Mouse (Mus musculus) kidney, postnatal 10 days (tissue): ENCODE measurements around the gene Lemd1.
"Not testable (repeated sequence)": the region's sequence is repeated elsewhere in the genome, so short reads cannot be mapped to it uniquely, and the experiment has no call there.

ENCODE experiments used
- DNase-seq: peaks from one replicate; pipeline ENCODE4 v3.0.0; 2021; ENCODE audit warnings: mixed read lengths

The Lemd1 gene

DNA sequence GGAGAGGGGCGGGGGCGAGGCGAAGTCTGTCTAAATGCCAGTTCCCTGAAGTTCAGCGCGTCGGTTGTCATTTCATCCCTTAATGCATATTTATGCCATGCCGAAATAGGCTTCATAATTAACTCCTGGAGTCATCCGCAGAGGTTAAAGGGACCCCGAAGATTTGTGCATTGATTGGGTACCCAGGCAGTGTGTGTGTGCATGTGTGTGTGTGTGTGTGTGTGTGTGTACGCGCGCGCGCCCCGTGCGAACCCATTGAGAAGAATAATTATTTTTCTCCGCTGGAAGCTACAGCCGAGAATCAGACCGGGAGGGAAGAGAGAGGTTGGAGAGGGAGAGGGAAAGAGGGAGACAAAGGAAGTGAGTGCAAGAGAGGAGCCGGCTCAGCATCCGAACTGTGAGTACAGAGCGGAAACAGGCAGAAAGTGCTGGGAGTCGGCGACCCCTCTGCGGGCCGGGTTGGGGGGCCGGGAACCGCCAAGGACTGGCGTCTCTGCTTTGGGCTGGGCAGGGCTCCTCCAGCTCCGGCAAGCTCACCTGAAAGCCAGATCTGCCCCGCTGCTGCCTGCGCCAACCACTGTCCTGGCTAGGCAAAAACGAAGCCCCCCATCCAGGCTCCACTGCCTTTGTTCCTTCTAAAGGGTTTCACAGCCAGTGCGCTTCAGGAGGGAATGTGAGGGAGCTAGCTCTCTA, at the start of gene Lemd1, which contains the start of gene AC124108.1:
TSS of gene Lemd1 (plus strand) at position 339 of the 693 bp plus-strand sequence.
TSS of gene AC124108.1 (plus strand) at position 365 of the 693 bp plus-strand sequence.
- DNase-seq, result peak; percentile 25

DNA sequence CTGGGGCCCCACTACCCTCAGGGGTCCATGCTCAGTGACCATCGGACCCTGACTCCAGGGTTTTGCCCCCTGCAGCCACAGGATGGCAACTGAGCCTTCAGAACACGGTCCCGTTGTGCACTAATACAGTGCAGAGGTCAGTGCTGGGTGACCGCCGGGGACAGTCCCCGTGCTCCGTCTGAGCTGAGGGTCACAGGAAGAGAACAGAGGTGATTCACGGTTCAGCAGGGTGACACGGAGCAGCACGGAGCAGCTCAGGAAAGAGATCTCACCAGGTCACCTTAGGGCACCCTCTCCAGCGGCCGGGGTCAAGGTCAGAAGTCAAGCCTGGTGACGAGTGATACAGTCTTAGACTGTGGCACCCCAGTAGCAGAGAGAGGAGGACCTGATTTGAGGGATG, 49.5 kb upstream of the Lemd1 start:
- DNase-seq, result no peak

DNA sequence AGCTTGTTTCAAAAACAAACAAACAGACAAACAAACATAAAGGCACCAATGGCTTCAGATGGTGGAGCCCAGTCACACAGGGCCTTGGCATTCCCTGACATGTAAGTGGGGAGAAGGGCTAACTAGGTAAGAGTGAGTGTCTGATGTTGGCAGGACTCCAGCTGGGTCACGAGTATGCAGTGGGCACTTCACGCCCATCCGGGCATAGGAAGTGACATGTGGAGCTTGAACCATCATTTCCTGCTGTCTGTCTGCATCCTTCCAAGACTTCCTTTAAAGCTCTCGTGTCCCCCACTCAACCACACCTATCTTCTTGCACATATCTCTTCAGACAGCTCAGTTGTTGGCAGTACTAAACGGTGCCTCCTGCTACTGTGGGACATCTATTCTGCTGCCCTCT, 48.2 kb upstream of the Lemd1 start:
- DNase-seq, result peak; percentile 75

DNA sequence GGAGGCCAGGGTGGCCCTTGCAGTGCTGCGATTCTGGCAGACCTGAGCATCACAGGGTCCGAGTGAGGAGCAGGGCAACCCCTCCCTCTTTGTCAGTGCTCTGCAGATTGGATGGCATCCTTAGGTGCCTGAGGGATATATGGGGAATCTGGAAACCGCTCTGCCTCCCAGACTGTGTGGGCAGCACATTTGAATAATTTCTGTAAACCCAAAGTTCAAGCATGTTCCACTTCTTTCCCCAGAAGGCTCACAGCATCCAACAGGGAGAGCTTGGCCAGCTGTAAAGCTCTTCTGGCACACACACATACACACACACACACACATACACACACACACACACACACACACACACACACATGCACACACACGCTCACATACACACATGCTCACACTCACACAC, 47.5 kb upstream of the Lemd1 start:
- DNase-seq, result no peak

DNA sequence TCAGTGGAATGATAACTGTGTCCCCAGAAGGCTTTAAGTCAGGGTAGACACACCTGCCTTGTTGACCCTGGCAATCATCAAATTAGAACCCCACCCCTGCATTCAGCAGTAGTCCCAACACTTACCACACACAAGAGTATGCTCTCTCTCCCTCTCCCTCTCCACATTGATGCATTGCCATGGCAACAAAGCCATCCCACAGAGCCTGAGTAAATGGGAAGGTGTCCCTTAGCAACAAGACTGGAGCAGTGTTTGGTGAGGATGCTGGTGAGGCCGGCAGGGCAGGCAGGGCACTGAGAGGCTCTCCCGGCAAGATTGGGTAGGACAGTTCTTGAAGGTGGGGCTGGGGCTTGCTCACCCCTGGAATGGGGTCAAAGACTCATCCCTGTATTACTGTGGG, 47.0 kb upstream of the Lemd1 start:
- DNase-seq, result no peak

DNA sequence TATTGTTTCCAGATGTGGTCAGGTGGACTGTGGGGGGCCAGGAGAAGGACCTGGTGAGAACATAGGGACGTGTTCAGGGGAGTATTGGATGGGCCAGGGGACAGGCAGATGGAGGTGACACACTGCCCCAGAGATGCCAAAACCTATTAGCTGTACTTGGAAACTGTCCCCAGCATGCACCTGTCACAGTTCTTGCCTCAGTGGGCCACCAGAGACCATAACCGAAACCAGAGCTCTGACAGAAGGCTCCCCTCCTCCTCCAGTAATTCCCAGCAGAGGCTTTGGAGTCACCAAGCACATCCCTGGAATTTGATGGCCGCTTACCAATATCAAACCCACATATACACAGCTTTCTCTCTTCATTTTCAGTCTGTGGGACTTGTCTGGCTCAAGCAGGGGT, 46.4 kb upstream of the Lemd1 start:
- DNase-seq, result no peak

DNA sequence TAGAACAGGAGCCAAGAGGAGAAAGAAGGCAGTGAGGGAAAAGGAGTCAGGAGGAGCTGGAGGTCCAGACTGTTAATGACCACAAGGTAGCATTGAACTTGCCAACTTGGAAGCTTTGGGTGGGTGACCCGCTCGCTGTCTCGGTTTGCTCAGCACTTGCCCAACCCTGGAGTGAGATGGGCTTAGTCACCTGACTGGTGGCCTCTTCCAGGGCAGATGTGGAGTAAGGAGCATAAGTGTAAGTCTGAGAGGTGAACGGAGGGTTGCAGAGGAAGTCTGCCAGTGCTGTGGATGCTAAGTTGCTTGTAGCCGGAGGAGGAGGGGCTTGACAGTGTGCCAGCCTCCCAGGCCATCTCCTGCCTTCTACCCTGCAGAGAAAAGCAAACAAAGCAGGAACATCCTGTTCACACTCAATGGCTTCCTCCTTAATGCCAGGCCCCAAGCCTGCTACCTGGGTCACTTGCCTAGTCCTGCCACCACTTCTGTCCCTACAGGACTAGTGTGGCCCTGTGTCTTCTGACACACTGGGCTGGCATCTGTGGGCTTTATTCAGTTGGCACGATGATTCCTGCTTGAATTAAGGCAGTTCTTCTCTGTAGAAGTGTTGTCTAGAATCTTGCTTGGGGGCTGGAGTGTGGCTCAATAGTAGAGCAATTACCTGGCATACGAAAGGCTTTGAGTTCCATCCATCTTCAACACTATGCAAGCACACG, 45.1 kb upstream of the Lemd1 start:
- DNase-seq, result peak; percentile 81

DNA sequence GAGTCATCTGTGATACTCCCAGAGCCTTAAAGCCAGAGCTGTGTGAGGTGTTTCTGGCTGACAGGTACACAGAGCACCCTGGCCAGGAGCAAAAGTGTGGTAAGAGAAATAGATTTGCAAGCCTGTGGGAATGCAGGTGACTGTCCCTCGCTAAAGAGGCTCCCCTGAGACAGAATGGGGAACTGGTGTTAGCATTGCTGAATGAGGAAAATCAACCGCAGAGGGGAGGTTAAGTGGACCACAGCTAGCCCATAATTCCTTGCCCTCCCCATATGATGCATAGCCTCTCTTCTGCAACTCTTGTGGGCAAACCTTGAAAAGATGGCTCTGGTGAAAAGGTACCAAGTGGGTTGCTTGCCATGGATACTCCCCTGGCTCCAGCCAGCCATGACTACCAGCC, 41.8 kb upstream of the Lemd1 start:
- no peak for DNase-seq

DNA sequence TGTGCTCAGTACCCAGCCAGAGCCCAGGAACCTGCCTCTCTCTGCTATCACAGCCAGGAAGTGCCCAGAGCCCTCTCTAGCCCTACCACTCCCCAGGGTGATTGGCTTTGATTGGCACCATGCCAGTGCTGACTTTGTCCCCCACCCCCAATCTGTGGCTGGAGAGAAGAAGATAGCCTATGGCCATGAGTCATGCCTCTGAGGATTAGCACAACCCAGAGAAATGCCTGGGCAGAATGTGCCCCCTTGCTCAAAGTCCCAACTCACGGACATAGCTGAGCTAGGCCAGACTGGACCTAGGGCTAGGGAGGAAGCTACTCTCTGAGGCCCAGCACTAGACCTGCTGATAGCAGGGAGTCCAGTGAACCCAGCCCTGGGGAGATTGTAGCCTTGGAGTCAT, 41.1 kb upstream of the Lemd1 start:
- peak; percentile 82 for DNase-seq

DNA sequence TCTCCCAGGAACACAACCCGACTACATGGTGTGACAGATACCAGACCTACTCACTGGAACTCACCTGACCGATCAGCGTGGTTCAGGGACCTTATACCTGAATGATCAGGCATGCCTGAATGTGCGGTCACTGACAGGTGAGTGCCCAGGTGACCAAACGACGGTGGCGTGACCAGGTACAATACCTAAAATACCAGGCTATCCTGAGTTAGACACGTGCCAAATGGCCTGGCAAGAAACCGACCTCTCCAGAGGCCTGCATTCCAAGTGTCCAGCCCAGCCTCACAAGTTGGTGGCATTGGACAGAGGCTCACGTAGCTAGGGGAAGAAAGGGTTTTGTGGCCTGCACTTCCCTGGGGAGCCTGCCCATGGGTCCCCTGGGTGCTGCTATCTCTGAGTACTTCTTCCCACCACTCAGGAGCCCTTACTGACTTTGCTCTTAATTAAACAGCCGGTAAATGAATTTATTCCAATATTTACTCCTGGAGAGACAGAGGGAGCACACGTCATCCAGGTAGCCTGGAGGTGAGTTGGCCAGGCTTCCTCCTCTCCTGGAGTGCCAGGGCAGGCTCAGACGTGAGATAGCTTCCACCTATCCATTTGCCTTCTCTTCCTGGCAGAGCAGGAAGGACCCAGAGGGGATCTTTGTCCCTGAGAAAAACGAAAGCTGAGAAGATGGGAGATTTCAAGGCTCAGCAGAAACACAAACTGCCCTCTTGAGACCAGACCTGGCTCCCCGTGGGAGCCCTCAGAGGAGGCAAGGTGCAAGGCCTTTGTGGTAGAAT, 40.2 kb upstream of the Lemd1 start:
- peak; percentile 51 for DNase-seq

DNA sequence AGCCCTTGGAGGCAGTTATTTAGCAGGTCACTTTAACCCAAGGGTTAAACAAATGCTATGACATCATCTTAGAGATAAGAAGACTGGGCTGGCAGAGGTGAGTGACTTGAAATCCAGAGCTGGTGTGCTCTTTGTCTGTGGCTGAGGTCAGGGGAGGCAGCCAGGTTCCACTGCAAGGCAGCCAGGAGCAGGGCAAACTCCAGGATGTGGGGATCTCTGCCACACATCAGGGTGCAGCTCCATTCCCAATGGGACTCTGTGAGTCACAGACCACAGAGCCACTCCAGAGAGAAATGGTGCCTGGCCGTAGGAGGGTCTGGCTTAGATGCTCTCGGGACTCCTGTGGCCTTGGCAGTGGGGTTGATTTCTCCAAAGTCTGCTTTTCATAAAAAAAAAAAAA, 39.3 kb upstream of the Lemd1 start:
- no peak for DNase-seq

DNA sequence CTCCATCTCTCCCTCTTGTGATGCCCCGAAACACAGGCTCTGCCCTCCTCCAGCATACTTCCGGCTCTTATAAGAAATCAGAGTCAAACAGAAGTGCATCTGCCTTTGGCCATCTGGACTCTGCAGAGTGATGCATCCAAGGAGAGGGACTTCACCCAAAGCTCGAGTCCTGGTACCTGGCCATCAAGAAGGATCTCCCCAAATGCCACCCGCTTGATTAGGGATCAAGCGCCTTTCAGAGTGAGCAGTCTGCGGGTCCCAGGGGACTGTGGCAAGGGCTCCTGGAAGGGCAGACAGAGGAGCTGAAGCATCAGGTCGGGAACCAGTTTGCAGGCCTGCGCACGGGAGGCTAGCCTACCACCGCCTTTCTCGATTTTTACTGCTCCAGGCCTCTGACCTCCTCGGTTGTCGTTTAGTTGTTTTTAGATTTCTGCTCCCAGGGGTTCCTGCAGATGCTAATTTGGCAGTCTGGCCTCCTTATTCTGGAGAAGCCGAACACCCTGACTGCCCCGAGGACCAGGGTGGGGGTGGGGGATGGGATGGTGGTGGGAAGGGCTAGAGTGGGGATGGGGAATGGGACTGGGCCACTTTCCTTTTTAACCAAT, 38.0 kb upstream of the Lemd1 start:
- no peak for DNase-seq

DNA sequence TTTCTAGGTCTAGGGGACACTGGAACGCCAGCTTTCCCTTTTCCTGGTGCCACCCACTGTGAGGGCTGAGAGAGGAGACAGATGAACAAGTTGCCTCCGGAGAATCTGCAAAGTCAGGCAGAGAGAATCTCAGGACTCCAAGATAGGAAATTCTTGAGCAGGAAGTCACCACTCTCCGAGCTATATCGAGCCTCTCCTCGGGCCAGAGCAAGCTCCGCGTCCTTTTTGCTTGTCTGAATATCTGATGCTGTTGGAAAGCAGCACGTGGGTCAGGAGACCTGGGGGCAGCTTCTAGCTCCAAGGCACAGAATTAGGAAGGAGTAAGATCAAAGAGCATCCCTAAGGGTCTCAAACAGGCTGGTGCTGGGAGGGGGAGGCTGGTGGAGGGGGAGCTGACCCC, 37.5 kb upstream of the Lemd1 start:
- DNase-seq, result peak; percentile 41

DNA sequence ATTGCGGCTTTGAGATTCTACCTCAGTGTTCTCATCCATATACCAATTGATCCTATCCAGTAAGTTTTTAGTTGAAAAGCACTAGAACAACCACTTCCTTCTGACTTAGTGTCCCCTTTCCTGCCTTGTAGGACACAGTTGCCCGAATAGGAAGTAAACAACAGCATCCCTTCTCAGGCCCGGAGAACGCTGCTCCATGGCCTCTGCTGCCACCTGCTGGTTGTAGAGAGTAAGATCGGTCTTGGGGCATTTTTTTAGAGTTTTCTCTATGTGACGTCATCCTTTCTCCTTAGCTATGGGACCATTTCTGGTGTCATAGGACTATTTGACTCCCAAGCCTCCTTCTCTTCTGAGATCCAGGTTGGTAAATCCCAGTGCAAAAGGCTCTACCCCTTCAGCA, 35.5 kb upstream of the Lemd1 start:
- DNase-seq, result peak; percentile 91

DNA sequence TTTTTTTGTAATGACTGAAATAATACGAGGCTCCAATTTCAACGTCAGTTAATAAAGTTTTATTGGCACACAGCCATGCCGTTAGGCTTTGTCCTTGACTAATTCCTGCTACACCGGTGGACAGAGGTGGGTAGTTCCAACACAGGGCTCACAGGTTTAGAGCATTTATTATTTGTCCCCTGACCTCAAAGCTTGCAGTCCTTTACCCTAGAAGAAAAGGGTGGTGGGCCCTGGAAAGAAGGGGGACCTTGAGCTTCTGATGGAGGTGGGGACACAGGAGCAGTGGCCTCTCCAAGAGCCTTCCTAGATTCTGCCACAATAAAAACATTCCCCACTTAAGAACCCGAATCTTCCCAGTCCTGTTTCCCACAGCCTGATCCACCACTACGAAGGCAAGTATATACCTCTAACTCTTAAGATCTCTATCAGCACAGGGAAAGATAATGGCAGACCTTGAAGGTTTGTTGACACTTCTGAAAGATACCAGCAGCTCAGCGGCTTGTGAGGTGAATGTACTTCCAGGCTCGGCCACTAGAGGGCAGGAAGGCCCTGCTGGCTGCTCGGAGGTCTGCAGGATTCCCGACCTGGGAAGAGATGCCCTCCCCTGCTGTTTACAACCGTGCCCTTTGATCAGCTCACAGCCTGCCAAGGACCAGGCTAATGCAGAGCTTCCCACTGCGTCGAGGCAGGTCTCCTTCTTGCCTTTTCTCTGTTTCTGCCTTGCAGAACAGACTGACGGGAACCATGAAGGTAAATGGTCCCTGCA, 34.0 kb upstream of the Lemd1 start:
- DNase-seq, result peak; percentile 95

DNA sequence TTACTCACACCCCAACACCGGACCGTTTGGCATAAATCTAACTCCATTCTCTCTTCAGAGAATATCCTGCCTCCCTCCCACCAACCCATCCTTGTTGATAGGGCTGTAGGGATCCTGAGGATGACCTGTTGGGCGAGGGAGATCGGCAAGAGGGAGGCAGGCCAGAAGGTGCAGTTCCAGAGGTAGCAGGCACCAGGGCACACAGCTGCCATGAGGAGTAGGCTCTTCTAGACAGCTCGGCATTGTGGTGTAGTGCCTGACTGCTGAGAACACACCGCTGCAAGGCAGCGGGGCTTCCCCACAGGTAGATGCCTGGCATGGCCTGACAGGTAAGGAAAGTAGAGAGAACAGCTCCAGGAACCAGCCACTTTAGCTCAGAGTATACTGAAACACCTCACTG, 33.4 kb upstream of the Lemd1 start:
- no peak for DNase-seq

DNA sequence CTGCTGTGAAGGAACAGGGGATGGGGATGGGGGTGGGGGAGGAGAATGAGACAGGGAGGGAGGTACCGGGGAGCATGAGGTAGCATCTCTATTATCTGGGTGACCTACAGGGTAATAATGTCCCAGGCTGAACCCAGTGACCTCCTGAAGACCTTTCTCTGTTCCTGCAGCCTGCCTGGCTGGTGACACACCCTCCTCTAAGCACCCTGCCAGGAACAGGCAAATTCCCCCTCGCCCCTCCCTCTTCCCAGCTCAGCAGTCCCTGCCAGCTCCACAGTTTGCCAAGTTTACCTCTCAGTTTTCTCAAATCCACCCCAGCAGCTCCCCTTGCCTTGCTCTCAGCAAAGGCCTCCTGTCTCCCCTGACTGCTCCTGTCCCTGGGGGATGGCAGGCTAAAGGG, 32.5 kb upstream of the Lemd1 start:
- peak; percentile 54 for DNase-seq

DNA sequence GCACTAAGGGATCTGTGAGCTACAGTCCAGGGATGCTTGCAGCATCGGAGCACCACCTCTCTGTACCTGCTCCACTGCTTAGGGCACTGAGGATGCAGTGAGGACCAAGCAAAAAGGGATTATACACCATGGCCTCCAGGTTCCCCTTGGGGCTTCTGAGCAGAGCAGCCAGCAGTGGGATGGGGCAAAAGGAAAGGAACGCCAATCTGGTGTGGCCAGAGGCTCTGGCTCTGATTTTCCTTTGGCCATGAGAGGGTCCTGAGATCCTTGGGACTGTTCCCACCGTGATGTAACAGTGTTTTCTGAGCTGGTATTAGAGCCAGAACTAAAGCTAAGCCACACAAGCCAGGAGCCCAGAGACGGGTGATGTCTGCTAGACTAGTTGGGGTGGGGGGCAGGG, 31.6 kb upstream of the Lemd1 start:
- no peak for DNase-seq

DNA sequence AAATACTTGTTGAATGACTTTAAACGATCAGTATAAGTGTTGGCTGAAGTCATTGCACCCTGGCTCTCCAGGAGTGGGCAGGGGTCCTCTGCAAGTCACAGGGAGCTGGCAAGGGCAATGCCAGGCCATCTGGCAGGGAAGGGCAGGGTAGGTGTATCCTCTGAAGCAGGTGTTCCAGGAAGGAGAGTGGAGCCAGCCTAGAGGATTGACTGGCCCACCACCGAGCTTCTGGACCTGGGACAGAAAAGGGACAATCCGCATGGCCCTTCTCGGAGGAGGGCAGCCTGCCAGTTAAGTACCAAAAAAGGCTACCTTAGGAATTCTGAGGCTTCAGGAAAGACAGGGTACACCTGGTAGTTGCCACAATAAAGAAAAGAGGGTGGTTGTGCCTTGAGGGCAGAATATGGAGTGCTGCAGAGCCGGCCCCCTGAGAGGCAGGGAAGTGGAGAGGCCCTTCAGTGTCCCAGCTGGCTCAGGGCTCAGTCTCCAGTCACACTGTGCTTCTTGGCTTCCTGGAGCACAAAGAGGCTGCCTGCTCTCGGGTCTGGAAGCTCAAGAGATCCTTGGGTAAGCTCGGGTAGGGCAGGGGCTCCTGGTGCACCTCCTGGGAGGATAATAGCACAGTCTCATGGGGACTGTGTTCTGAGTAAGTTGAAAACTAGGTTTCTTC, 29.9 kb upstream of the Lemd1 start:
- no peak for DNase-seq

DNA sequence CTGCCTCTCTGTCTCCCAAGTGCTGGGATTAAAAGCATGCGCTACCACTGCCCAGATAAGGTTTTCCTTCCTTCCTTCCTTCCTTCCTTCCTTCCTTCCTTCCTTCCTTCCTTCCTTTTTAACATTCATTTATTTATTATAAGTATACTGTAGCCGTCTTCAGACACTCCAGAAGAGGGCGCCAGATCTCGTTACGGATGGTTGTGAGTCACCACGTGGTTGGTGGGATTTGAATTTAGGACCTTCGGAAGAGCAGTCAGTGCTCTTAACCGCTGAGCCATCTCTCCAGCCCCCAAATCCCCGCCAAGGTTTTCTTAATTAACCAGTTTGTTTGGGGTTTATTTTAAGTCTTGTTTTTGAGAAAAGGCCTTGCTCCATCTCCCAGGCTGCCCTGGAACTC, 28.6 kb upstream of the Lemd1 start:
- DNase-seq, result not testable (repeated sequence)

DNA sequence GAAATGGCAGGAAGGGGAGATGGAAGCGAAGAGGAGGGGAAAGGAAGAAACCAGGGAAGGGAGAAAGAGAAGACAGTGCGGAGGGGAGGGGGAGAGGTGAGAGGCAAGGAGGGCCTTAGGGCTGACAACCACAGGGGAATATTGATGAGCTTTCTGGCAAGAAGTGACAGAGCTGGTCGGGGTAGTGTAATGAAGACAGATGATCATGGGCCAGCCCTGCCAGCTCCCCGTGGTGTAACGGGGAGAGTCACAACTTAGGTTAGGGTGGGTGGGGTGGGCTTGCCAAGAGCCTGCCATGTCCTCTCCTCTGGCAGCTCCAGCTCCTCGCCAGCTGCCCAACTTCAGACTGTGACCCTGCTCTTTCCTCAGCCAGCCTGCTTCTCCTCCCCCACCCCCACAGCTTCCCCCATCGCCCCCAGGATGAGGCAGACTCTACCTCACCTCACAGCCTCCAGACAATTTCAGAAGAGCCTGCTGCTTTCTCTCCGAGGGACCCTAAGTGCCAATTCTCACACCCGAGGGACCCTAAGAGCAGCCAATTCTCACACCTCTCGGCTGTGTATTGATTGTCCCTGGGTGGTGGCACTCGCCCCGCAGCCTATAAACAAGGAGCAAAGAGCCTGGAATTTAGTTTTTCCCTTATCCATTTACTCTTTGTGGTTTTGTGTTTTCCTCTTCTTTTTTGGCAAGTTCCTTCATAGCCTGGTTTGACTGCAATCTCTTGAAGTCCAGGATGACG, 26.3 kb upstream of the Lemd1 start:
- no peak for DNase-seq
